Mouse (Mus musculus): ENCODE results near the gene Fabp1. TPM values are rescaled to one million over a fixed set of nuclear protein-coding genes. Genes with fewer than 3 reads are reported as not detected.

Gene Fabp1
- polyA plus RNA-seq, 1 experiment from 2014 or later = not detected

GRCm38 (mm10) chr6:71166551-71167169 lies 33.0 kb upstream of the Fabp1 start:
- Histone ChIP-seq H3K9me3 (replicated peaks; ENCODE audit: control insufficient read depth, low read length) (no peaks in the 10 kb centered on the region), H3K4me3 (ENCODE audit: low read depth, low read length) (no peak overlapping the region), H3K27me3 (ENCODE audit: control insufficient read depth, insufficient read depth, low read length) (no peaks in the 10 kb centered on the region), H3K4me2 (ENCODE audit: low read depth, low read length) (no peak overlapping the region), H3K4me1 (ENCODE audit: control insufficient read depth, insufficient read depth, low read length) (no peaks in the 10 kb centered on the region), H3K9ac (replicated peaks; ENCODE audit: low read length) (no peak overlapping the region), H3K36me3 (replicated peaks; ENCODE audit: control insufficient read depth, insufficient read depth, low read depth, low read length) (no peaks in the 10 kb centered on the region), H3K27ac (replicated peaks; ENCODE audit: low read depth, low read length) (no peak overlapping the region)
- ATAC-seq (replicated peaks; ENCODE audit: insufficient number of reproducible peaks, low FRiP score, low TSS enrichment, low read depth) (no peak), DNase-seq (ENCODE audit: low spot score) (peak; percentile 69)
- WGBS = 52% methylated on average over 6 of the region's 6 CpGs

GRCm38 (mm10) chr6:71172812-71173580 lies 26.6 kb upstream of the Fabp1 start:
- no peak overlapping the region for H3K9ac ChIP-seq (replicated peaks; ENCODE audit: low read length)
- no peak overlapping the region for H3K4me3 ChIP-seq (ENCODE audit: low read depth, low read length)
- 89% methylated on average over 10 of the region's 10 CpGs for WGBS

GRCm38 (mm10) chr6:71180596-71180995 lies 19.0 kb upstream of the Fabp1 start:
- Histone ChIP-seq H3K27me3 (ENCODE audit: control insufficient read depth, insufficient read depth, low read length) (no peaks in the 10 kb centered on the region), H3K9ac (replicated peaks; ENCODE audit: low read length) (no peak overlapping the region), H3K4me2 (ENCODE audit: low read depth, low read length) (no peak overlapping the region), H3K27ac (replicated peaks; ENCODE audit: low read depth, low read length) (no peak overlapping the region), H3K36me3 (replicated peaks; ENCODE audit: control insufficient read depth, insufficient read depth, low read depth, low read length) (no peaks in the 10 kb centered on the region), H3K4me3 (ENCODE audit: low read depth, low read length) (no peak overlapping the region), H3K4me1 (ENCODE audit: control insufficient read depth, insufficient read depth, low read length) (no peaks in the 10 kb centered on the region), H3K9me3 (replicated peaks; ENCODE audit: control insufficient read depth, low read length) (no peaks in the 10 kb centered on the region)
- ATAC-seq (replicated peaks; ENCODE audit: insufficient number of reproducible peaks, low FRiP score, low TSS enrichment, low read depth) = no peak
- WGBS = 81% methylated on average over 1 of the region's 1 CpGs
- no peak for DNase-seq (ENCODE audit: low spot score)

More at GRCm38 (mm10) chr6:71172812-71173580, 26.6 kb upstream of the Fabp1 start:
- Histone ChIP-seq H3K27me3 (ENCODE audit: control insufficient read depth, insufficient read depth, low read length) (no peaks in the 10 kb centered on the region), H3K4me1 (ENCODE audit: control insufficient read depth, insufficient read depth, low read length) (no peaks in the 10 kb centered on the region), H3K36me3 (replicated peaks; ENCODE audit: control insufficient read depth, insufficient read depth, low read depth, low read length) (no peaks in the 10 kb centered on the region), H3K9me3 (replicated peaks; ENCODE audit: control insufficient read depth, low read length) (no peaks in the 10 kb centered on the region), H3K4me2 (ENCODE audit: low read depth, low read length) (no peak overlapping the region), H3K27ac (replicated peaks; ENCODE audit: low read depth, low read length) (no peak overlapping the region)
- no peak for DNase-seq (ENCODE audit: low spot score)
- no peak for ATAC-seq (replicated peaks; ENCODE audit: insufficient number of reproducible peaks, low FRiP score, low TSS enrichment, low read depth)

GRCm38 (mm10) chr6:71184941-71185604 lies 14.6 kb upstream of the Fabp1 start:
- no peak for DNase-seq (ENCODE audit: low spot score)
- 88% methylated on average over 7 of the region's 7 CpGs for WGBS
- Histone ChIP-seq H3K27ac (replicated peaks; ENCODE audit: low read depth, low read length) (no peak overlapping the region), H3K27me3 (ENCODE audit: control insufficient read depth, insufficient read depth, low read length) (no peaks in the 10 kb centered on the region), H3K36me3 (replicated peaks; ENCODE audit: control insufficient read depth, insufficient read depth, low read depth, low read length) (no peaks in the 10 kb centered on the region), H3K4me1 (ENCODE audit: control insufficient read depth, insufficient read depth, low read length) (no peaks in the 10 kb centered on the region), H3K9me3 (replicated peaks; ENCODE audit: control insufficient read depth, low read length) (no peaks in the 10 kb centered on the region), H3K4me3 (ENCODE audit: low read depth, low read length) (no peak overlapping the region), H3K9ac (replicated peaks; ENCODE audit: low read length) (no peak overlapping the region), H3K4me2 (ENCODE audit: low read depth, low read length) (no peak overlapping the region)
- no peak for ATAC-seq (replicated peaks; ENCODE audit: insufficient number of reproducible peaks, low FRiP score, low TSS enrichment, low read depth)

GRCm38 (mm10) chr6:71189578-71189977 lies 10.0 kb upstream of the Fabp1 start:
- Histone ChIP-seq H3K9ac (replicated peaks; ENCODE audit: low read length) (no peak overlapping the region), H3K4me2 (ENCODE audit: low read depth, low read length) (no peak overlapping the region), H3K27ac (replicated peaks; ENCODE audit: low read depth, low read length) (no peak overlapping the region), H3K4me1 (ENCODE audit: control insufficient read depth, insufficient read depth, low read length) (no peaks in the 10 kb centered on the region), H3K9me3 (replicated peaks; ENCODE audit: control insufficient read depth, low read length) (no peaks in the 10 kb centered on the region), H3K27me3 (ENCODE audit: control insufficient read depth, insufficient read depth, low read length) (no peaks in the 10 kb centered on the region), H3K4me3 (ENCODE audit: low read depth, low read length) (no peak overlapping the region), H3K36me3 (replicated peaks; ENCODE audit: control insufficient read depth, insufficient read depth, low read depth, low read length) (no peaks in the 10 kb centered on the region)
- DNase-seq (ENCODE audit: low spot score) (no peak), ATAC-seq (replicated peaks; ENCODE audit: insufficient number of reproducible peaks, low FRiP score, low TSS enrichment, low read depth) (no peak)
- 68% methylated on average over 1 of the region's 1 CpGs for WGBS

GRCm38 (mm10) chr6:71190501-71190900 lies 9.1 kb upstream of the Fabp1 start:
- DNase-seq (ENCODE audit: low spot score) (no peak), ATAC-seq (replicated peaks; ENCODE audit: insufficient number of reproducible peaks, low FRiP score, low TSS enrichment, low read depth) (no peak)
- H3K4me1 ChIP-seq (ENCODE audit: control insufficient read depth, insufficient read depth, low read length) = no peaks in the 10 kb centered on the region
- H3K27me3 ChIP-seq (ENCODE audit: control insufficient read depth, insufficient read depth, low read length) = no peaks in the 10 kb centered on the region
- no peak overlapping the region for H3K9ac ChIP-seq (replicated peaks; ENCODE audit: low read length)
- H3K4me3 ChIP-seq (ENCODE audit: low read depth, low read length) = no peak overlapping the region
- H3K36me3 ChIP-seq (replicated peaks; ENCODE audit: control insufficient read depth, insufficient read depth, low read depth, low read length) = no peaks in the 10 kb centered on the region
- WGBS = 88% methylated on average over 2 of the region's 2 CpGs
- H3K4me2 ChIP-seq (ENCODE audit: low read depth, low read length) = no peak overlapping the region
- no peak overlapping the region for H3K27ac ChIP-seq (replicated peaks; ENCODE audit: low read depth, low read length)
- H3K9me3 ChIP-seq (replicated peaks; ENCODE audit: control insufficient read depth, low read length) = no peaks in the 10 kb centered on the region

- Histone ChIP-seq H3K4me2 (ENCODE audit: low read depth, low read length) (no peak overlapping the region), H3K36me3 (replicated peaks; ENCODE audit: control insufficient read depth, insufficient read depth, low read depth, low read length) (no peaks in the 10 kb centered on the region), H3K27ac (replicated peaks; ENCODE audit: low read depth, low read length) (no peak overlapping the region), H3K4me1 (ENCODE audit: control insufficient read depth, insufficient read depth, low read length) (no peaks in the 10 kb centered on the region), H3K9me3 (replicated peaks; ENCODE audit: control insufficient read depth, low read length) (no peaks in the 10 kb centered on the region), H3K27me3 (ENCODE audit: control insufficient read depth, insufficient read depth, low read length) (no peaks in the 10 kb centered on the region), H3K9ac (replicated peaks; ENCODE audit: low read length) (no peak overlapping the region), H3K4me3 (ENCODE audit: low read depth, low read length) (no peak overlapping the region)
- no peak for ATAC-seq (replicated peaks; ENCODE audit: insufficient number of reproducible peaks, low FRiP score, low TSS enrichment, low read depth)
- WGBS = 80% methylated on average over 6 of the region's 6 CpGs
- DNase-seq (ENCODE audit: low spot score) = no peak
Observed at GRCm38 (mm10) chr6:71193151-71193740, 6.4 kb upstream of the Fabp1 start.

GRCm38 (mm10) chr6:71196107-71196506 lies 3.5 kb upstream of the Fabp1 start:
- H3K4me3 ChIP-seq (ENCODE audit: low read depth, low read length) = no peak overlapping the region
- no peaks in the 10 kb centered on the region for H3K36me3 ChIP-seq (replicated peaks; ENCODE audit: control insufficient read depth, insufficient read depth, low read depth, low read length)
- H3K4me1 ChIP-seq (ENCODE audit: control insufficient read depth, insufficient read depth, low read length) = no peaks in the 10 kb centered on the region
- no peak for ATAC-seq (replicated peaks; ENCODE audit: insufficient number of reproducible peaks, low FRiP score, low TSS enrichment, low read depth)
- H3K27me3 ChIP-seq (ENCODE audit: control insufficient read depth, insufficient read depth, low read length) = no peaks in the 10 kb centered on the region
- H3K27ac ChIP-seq (replicated peaks; ENCODE audit: low read depth, low read length) = no peak overlapping the region
- H3K9ac ChIP-seq (replicated peaks; ENCODE audit: low read length) = no peak overlapping the region
- no peak overlapping the region for H3K4me2 ChIP-seq (ENCODE audit: low read depth, low read length)
- no peaks in the 10 kb centered on the region for H3K9me3 ChIP-seq (replicated peaks; ENCODE audit: control insufficient read depth, low read length)
- DNase-seq (ENCODE audit: low spot score) = no peak

Measured in embryonic facial prominence, embryonic 11.5 days (tissue).